Mouse (Mus musculus) liver, embryonic 15.5 days (tissue): ENCODE measurements around the gene Mrm3. TPM values are rescaled to one million over a fixed set of nuclear protein-coding genes. Genes with fewer than 3 reads are reported as not detected.

Experiments
- ATAC-seq: fragments of 200-750 bp; cut with Nextera tagmentation; 2 replicates; pipeline ENCODE4 v1.8.0; 2017; ENCODE audit warnings: moderate number of reproducible peaks, mild to moderate bottlenecking, moderate library complexity; ENCODE audit not compliant: insufficient read depth
- H3K27ac ChIP-seq: fragments of 300-500 bp; sonication (generic); replicated peaks from 2 replicates; pipeline ENCODE4 v1.5.1; 2015; ENCODE audit warnings: mild to moderate bottlenecking, inconsistent platforms
- H3K27me3 ChIP-seq: fragments of 300-500 bp; sonication (generic); 2 replicates; pipeline ENCODE4 v1.6.1; 2015; ENCODE audit warnings: mild to moderate bottlenecking, inconsistent platforms
- H3K36me3 ChIP-seq: fragments of 300-500 bp; sonication (generic); replicated peaks from 2 replicates; pipeline ENCODE4 v1.6.1; 2015; ENCODE audit warnings: moderate library complexity, mild to moderate bottlenecking, inconsistent platforms
- H3K4me1 ChIP-seq: fragments of 300-500 bp; sonication (generic); replicated peaks from 2 replicates; pipeline ENCODE4 v1.6.1; 2015; ENCODE audit warnings: inconsistent platforms
- H3K4me2 ChIP-seq: fragments of 300-500 bp; sonication (generic); 2 replicates; pipeline ENCODE4 v1.6.1; 2015; ENCODE audit warnings: moderate library complexity, mild to moderate bottlenecking, inconsistent platforms
- H3K4me3 ChIP-seq: fragments of 300-500 bp; sonication (generic); replicated peaks from 2 replicates; pipeline ENCODE4 v1.5.1; 2015; ENCODE audit warnings: mild to moderate bottlenecking, inconsistent platforms
- H3K9ac ChIP-seq: fragments of 300-500 bp; sonication (generic); 2 replicates; pipeline ENCODE4 v1.6.1; 2015; ENCODE audit warnings: moderate library complexity, mild to moderate bottlenecking, inconsistent platforms
- H3K9me3 ChIP-seq: fragments of 300-500 bp; sonication (generic); replicated peaks from 2 replicates; pipeline ENCODE4 v1.6.1; 2016; ENCODE audit warnings: inconsistent platforms
- WGBS: fragments of 180-500 bp; shearing (Covaris S2); methylation state at CpG from one replicate; pipeline ENCODE4 v1.1.7; 2015; ENCODE audit warnings: mixed read lengths; ENCODE audit not compliant: insufficient replicate concordance; 5-methylcytosine and 5-hydroxymethylcytosine counted together
- polyA plus RNA-seq: library from polyadenylated mRNA; unstranded; fragments of >200 nt; fragmentation: Nextera tagmentation; extraction: Ambion mirVana; gene quantifications from 2 replicates; pipeline ENCODE4 v1.2.1, GENCODE M21; 2015

Mrm3 gene
- polyA plus RNA-seq, 1 experiment from 2014 or later: 14.1 TPM

DNA sequence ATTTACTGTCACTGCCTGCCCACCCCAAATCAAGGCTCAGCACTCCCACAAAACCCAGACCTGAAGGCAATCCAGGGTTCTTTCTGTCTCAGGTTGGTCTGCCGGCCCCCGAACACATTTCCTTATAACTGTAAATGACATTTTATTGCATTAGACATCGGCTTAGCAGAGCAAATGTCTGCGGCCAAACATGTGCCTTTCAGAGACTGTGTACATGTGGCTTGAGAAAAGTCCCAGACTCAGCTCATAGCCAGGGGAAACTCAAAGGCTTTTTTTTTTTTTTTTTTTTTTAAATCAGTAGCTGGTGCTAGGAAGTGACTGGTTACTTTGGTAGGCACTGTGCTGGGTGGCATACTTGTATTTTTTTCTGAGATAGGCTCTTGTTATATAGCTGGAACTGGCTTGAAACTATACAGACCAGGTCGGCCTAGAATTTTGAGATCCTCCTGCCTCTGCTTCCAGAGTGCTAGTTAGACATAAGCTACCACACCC is 27.4 kb upstream of the Mrm3 start:
- peaks cover 35% of the 10 kb centered on the region for H3K4me1 ChIP-seq
- H3K27me3 ChIP-seq: no peaks in the 10 kb centered on the region
- ATAC-seq: no peak
- H3K9ac ChIP-seq: peak overlapping the region; percentile 90; the same call in 1 of the 2 replicates
- peaks cover 32% of the 10 kb centered on the region for H3K36me3 ChIP-seq
- H3K9me3 ChIP-seq: no peaks in the 10 kb centered on the region
- WGBS: 75% methylated on average over 5 of the region's 5 CpGs
- H3K27ac ChIP-seq: no peak overlapping the region
- H3K4me3 ChIP-seq: peak overlapping the region; percentile 86
- peak overlapping the region; percentile 98 for H3K4me2 ChIP-seq

DNA sequence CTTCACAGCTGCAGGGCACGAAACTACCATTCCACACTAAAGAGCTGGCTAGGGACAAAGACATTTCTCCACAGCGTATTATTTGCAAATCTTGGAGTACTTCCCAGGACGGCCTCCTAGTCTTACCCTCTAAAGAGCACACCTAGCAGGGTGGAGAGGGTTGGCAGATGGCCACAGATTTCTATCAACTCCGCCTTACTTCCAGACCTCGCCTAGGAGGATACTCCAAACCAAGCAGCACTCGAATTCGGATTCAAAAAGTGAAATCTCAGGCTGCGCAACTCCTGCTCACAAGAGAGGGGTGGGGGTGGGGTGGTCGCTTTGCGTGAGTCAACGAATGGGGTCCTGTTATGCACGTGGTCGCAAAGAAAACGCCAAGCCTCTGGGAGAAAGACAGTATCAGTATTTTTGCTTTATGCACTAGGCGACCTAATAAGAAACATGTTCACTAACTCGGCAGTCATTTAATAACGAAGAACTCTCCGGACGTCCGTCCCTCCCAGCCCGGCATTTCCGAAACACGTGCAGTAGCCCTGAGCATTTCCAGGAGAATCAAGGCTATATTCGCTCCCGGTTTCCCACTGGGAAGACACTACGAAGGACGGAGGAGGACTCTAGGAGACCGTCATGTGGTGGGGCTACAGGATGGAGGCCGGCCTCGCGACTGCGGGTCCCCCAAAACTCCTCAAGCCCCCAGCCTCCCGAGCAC is 26.7 kb upstream of the Mrm3 start:
- Histone ChIP-seq H3K4me3 (peak overlapping the region; percentile 86), H3K27me3 (no peaks in the 10 kb centered on the region), H3K27ac (peak overlapping the region; percentile 75), H3K36me3 (peaks cover 33% of the 10 kb centered on the region), H3K4me2 (peak overlapping the region; percentile 98), H3K9ac (peak overlapping the region; percentile 90), H3K9me3 (no peaks in the 10 kb centered on the region), H3K4me1 (peaks cover 35% of the 10 kb centered on the region)
- ATAC-seq: no peak
- 2% methylated on average over 33 of the region's 33 CpGs for WGBS

DNA sequence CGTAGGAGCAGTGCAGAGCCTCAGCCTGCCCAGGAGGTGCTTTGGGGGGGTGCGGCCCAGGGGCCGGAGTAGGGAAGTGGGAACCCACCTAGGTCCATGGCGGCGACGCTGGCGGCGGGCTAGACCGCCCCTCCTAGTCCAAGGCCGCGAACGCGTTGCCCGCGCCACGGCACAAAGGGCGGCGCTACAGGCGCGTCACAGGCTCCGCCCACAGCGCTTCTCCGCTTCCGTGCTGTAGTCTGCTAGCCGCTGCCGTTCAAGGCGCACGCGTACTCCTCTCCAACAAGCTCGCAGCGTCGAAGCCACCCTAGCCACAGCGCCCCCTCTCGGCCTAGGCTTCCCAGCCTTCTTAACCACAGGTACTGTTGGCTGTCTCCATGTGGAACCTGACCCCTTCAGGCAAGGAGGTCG is 26.1 kb upstream of the Mrm3 start, which contains the start of the genes Dbil5 and Gemin4:
Dbil5 (plus strand) TSS at position 219 of the 411 bp plus-strand sequence.
Gemin4 (minus strand) TSS at position 275 of the 411 bp plus-strand sequence.
- H3K27me3 ChIP-seq: no peaks in the 10 kb centered on the region
- peaks cover 28% of the 10 kb centered on the region for H3K36me3 ChIP-seq
- H3K4me1 ChIP-seq: peaks cover 35% of the 10 kb centered on the region
- peak; percentile 98 for ATAC-seq
- peak within 1 kb of the TSS; percentile 86 for H3K4me3 ChIP-seq
- peak within 1 kb of the TSS; percentile 75 for H3K27ac ChIP-seq
- H3K4me2 ChIP-seq: peak within 1 kb of the TSS; percentile 98
- H3K9ac ChIP-seq: peak within 1 kb of the TSS; percentile 90
- H3K9me3 ChIP-seq: no peaks in the 10 kb centered on the region
- under 1% methylated on average over 35 of the region's 35 CpGs for WGBS

DNA sequence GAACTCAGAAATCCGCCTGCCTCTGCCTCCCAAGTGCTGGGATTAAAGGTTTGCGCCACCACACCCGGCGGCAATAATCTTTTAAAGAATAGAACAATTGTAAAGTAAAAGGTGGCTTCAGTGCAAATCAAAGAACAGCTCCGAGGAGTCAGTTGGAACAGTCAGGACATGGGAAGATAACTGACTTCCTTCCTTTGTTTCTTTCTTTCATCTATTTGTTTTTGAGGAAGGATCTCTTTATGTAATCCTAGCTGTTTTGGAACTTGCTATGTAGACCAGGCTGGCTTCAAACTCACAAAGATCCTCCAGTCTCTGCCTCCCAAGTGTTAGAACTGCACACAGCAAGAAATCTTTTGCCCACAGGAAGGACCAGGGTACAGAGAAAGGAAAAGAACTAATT is 18.9 kb upstream of the Mrm3 start:
- Histone ChIP-seq H3K4me2 (no peak overlapping the region), H3K4me1 (no peaks in the 10 kb centered on the region), H3K4me3 (no peak overlapping the region), H3K36me3 (peaks cover 34% of the 10 kb centered on the region), H3K9me3 (no peaks in the 10 kb centered on the region), H3K27me3 (no peaks in the 10 kb centered on the region), H3K9ac (no peak overlapping the region), H3K27ac (no peak overlapping the region)
- 82% methylated on average over 5 of the region's 5 CpGs for WGBS
- ATAC-seq: no peak

- Histone ChIP-seq H3K9ac (no peak overlapping the region), H3K36me3 (peaks cover 30% of the 10 kb centered on the region), H3K27me3 (no peaks in the 10 kb centered on the region), H3K27ac (no peak overlapping the region), H3K4me2 (no peak overlapping the region), H3K4me3 (no peak overlapping the region), H3K4me1 (no peaks in the 10 kb centered on the region), H3K9me3 (no peaks in the 10 kb centered on the region)
- no peak for ATAC-seq
Measured at GRCm38 (mm10) chr11:76225051-76225450, 18.5 kb upstream of the Mrm3 start.

DNA sequence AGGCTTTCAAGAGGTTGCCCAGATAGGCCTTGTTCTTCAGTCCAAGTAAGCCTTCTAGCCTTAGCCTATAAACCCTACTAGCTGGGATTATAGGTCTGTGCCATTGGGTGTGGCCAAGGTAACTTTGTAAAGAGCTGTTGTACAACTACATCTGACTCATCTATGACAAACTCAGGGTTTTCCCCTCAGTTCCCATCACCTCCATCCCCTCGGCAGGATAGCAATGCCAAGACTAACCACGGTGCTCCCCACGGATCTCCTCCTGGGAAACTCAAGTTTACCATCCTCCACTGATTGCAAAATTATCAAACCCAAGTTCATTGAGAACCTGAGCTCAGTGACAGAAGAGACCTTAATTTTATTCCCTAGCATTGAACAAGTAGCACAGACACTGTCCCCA is 7.4 kb upstream of the Mrm3 start:
- ATAC-seq: no peak
- Histone ChIP-seq H3K27me3 (no peaks in the 10 kb centered on the region), H3K4me3 (no peak overlapping the region), H3K4me1 (no peaks in the 10 kb centered on the region), H3K4me2 (no peak overlapping the region), H3K9ac (no peak overlapping the region), H3K9me3 (no peaks in the 10 kb centered on the region), H3K36me3 (peaks cover 58% of the 10 kb centered on the region), H3K27ac (no peak overlapping the region)
- 72% methylated on average over 3 of the region's 3 CpGs for WGBS

- Histone ChIP-seq H3K4me1 (peaks cover 20% of the 10 kb centered on the region), H3K9me3 (no peaks in the 10 kb centered on the region), H3K9ac (no peak overlapping the region), H3K4me3 (no peak overlapping the region), H3K27me3 (no peaks in the 10 kb centered on the region), H3K36me3 (peaks cover 31% of the 10 kb centered on the region), H3K4me2 (no peak overlapping the region), H3K27ac (no peak overlapping the region)
- whole genome bisulfite sequencing: 83% methylated on average over 2 of the region's 2 CpGs
- ATAC-seq: no peak
Measured at GRCm38 (mm10) chr11:76239750-76240149, 3.8 kb upstream of the Mrm3 start.

DNA sequence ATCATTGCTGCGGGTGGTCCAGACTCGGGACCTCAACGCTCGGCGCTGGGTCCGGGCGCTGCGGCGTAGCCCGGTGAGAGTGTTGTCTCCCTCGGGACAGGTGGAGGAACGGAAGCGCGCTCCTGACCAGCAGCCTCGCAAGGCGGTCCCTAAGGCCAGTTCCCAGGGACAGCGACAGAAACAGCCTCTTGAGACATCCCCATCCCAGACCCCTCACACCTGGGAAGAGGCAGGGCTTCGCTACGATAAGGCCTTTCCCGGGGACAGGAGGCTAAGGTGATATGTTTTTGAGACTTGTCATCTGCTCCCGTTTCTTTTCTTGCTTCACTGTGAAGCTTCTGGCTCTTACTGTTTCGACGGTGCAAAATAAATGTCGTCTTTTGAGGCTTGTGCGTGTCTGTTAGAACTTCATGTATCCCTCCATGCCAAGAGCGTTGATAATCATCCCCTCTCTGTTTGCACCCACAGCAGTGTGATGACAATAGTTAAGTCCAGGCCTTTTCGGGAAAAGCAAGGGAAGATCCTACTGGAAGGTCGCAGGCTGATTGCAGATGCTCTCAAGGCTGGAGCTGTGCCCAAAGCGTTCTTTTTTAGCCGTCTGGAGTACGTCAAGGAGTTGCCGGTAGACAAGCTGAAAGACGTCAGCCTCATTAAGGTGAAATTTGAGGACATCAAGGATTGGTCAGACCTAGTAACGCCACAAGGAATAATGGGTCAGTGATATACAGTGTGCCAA is 464 bp downstream of the Mrm3 start:
- Histone ChIP-seq H3K36me3 (peaks cover 26% of the 10 kb centered on the region), H3K9ac (peak overlapping the region; percentile 84), H3K4me1 (peaks cover 21% of the 10 kb centered on the region), H3K9me3 (no peaks in the 10 kb centered on the region), H3K27me3 (no peaks in the 10 kb centered on the region), H3K4me2 (peak overlapping the region; percentile 91), H3K4me3 (peak overlapping the region; percentile 86), H3K27ac (no peak overlapping the region)
- peak; percentile 54 for ATAC-seq
- 2% methylated on average over 34 of the region's 34 CpGs for WGBS

GRCm38 (mm10) chr11:76246439-76246838 is 2.9 kb downstream of the Mrm3 start:
- peaks cover 32% of the 10 kb centered on the region for H3K36me3 ChIP-seq
- H3K27ac ChIP-seq: no peak overlapping the region
- no peak overlapping the region for H3K9ac ChIP-seq
- no peak overlapping the region for H3K4me3 ChIP-seq
- no peaks in the 10 kb centered on the region for H3K27me3 ChIP-seq
- H3K9me3 ChIP-seq: no peaks in the 10 kb centered on the region
- no peak overlapping the region for H3K4me2 ChIP-seq
- no peak for ATAC-seq
- H3K4me1 ChIP-seq: peaks cover 21% of the 10 kb centered on the region

- H3K36me3 ChIP-seq: peaks cover 34% of the 10 kb centered on the region
- no peaks in the 10 kb centered on the region for H3K27me3 ChIP-seq
- H3K9me3 ChIP-seq: no peaks in the 10 kb centered on the region
- no peak for ATAC-seq
- no peak overlapping the region for H3K4me2 ChIP-seq
- H3K9ac ChIP-seq: no peak overlapping the region
- 67% methylated on average over 2 of the region's 2 CpGs for WGBS
- peaks cover 21% of the 10 kb centered on the region for H3K4me1 ChIP-seq
- no peak overlapping the region for H3K4me3 ChIP-seq
- H3K27ac ChIP-seq: no peak overlapping the region
Measured at GRCm38 (mm10) chr11:76247239-76247638, 3.7 kb downstream of the Mrm3 start.

- Histone ChIP-seq H3K4me1 (no peaks in the 10 kb centered on the region), H3K27ac (no peak overlapping the region), H3K36me3 (peaks cover 34% of the 10 kb centered on the region), H3K4me2 (no peak overlapping the region), H3K9me3 (no peaks in the 10 kb centered on the region), H3K4me3 (no peak overlapping the region), H3K27me3 (no peaks in the 10 kb centered on the region), H3K9ac (no peak overlapping the region)
- no peak for ATAC-seq
- 51% methylated on average over 3 of the region's 3 CpGs for WGBS
Measured at GRCm38 (mm10) chr11:76252036-76252435, 8.5 kb downstream of the Mrm3 start.
